Mouse (Mus musculus) c-Kit-positive CD71-positive TER-119-negative erythroid progenitor cells, embryonic 14.5 days (primary cell): ENCODE measurements around the gene Tnfrsf13c.
"Not testable (repeated sequence)": the region's sequence is repeated elsewhere in the genome, so short reads cannot be mapped to it uniquely, and the experiment has no call there.

Source experiments
- DNase-seq: peaks from one replicate; pipeline ENCODE4 v3.0.0-alpha.2; 2013; ENCODE audit warnings: low read depth

The Tnfrsf13c gene

GRCm38 (mm10) chr15:82223657-82224601 lies at the start of gene Tnfrsf13c:
Tnfrsf13c (minus strand) TSS chr15:82224369.
- DNase-seq: no peak

DNA sequence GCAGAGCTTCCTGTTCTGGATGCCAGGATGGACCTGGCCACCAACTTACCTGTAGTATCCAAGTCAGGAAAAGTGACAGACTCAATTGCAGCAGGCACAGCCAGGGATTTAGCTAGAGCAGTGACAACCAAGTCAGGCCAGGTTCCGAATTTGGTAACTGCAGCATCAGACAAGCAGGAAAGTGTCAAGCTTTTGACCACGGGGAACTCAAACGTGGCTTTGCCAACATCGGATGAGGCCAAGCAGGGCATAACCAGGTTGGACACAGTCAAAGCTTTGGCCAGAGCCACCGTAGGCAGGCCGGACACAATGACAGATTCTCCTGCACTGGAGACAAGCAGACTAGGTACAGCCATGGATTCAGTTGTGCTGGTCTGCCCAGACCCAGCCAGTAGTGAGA lies 48.1 kb upstream of the Tnfrsf13c start:
- no peak for DNase-seq

GRCm38 (mm10) chr15:82271201-82271600 lies 47.0 kb upstream of the Tnfrsf13c start:
- peak; percentile 35 for DNase-seq

GRCm38 (mm10) chr15:82268783-82269182 lies 44.6 kb upstream of the Tnfrsf13c start:
- no peak for DNase-seq

- no peak for DNase-seq
These were observed 44.0 kb upstream of the Tnfrsf13c start for GRCm38 (mm10) chr15:82268185-82268584.

DNA sequence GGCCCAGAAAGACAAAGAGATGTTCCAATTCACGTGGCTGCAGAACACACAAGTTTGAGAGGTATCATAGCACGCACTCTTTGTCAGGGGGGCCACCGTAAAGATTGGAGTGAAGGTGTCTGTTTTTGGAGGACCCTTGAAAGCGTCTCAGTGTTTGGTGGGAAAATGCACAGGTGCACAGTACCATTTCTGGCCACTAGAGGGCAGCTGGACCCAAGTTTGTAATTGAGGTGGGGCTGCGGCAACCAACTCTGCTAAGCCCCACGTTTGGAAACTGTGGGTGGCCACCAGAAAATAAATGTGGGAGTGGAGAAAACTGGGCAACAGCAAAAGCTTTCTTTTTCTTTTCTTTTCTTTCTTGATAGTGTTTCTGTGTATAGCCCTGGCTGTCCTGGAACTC lies 42.2 kb upstream of the Tnfrsf13c start:
- peak; percentile 24 for DNase-seq

DNA sequence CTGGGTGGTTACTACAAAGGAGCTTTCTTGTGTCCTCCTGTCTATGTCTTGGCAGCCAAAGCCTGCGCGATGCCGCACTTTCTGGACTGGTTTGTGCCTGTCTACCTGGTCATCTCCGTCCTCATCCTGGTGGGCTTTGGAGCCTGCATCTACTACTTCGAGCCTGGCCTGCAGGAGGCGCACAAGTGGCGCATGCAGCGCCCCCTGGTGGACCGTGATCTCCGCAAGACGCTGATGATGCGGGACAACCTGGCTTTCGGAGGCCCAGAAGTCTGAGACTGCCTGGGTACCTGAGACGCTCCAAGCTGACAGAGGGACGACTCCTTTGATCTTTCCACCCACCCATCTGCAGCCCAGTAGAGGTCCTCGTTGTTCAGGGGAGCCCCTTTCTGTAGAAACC lies 35.3 kb upstream of the Tnfrsf13c start:
- peak; percentile 53 for DNase-seq

DNA sequence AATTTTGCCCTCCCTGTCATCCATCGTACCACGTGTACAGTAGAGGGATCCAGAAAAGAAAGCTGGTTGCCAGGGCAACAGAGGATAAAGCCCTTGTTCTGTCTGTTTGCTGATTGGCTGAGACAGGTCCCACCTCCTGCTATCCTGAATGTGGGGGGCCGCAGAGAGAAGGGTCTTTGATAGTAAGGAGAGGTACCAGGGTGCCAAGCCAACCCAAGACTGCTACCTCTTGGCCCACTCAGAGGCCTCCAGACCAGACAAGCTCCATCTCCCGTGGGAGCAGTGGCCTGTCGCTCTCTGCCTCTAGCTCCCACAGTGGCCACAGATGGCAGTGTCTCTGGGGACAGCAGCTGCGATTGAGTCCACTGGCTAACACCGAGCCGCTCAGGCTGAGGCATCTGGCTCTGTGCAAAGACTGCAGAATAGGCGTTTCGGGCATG lies 31.8 kb upstream of the Tnfrsf13c start:
- no peak for DNase-seq

DNA sequence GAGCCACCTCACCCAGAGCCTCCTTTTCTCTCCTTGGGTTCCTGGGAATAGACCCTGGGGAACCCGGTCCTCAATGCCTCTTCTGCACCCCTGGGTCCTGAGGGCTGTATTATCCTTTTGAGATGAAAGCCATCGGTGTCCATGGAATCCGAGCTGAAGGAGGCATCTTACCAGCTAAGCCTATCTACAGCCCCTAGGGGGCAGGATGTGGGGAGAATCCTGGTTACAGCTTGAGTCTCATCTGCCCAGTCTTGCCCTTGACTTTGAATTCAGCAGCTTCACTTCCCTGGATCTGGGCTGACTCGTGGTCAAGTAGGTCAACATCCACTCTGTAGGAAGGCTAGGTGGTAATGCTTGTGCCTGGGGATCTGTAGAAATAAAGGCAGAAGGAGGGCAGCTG lies 31.1 kb upstream of the Tnfrsf13c start:
- DNase-seq: no peak

DNA sequence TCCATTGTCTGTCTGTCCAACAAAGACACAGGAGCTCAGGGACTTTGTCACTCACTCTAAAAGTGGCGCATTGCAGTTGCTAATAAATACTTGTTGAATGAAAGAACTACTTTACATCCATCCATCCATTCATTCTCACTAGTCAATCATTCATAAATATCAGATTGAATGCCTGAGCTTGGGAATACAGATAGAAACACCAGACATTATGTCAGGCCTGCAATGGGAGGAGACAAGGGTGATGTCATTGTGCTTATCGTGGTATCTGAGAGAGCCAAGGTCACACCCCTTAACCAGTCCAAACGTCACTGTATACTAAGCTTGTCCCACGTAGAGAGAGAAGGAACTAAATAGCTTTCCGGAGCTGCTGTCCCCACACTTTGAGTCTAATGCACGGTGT lies 27.9 kb upstream of the Tnfrsf13c start, which contains the start of gene 1500009C09Rik:
1500009C09Rik (plus strand) TSS at position 301 of the 400 bp plus-strand sequence.
- DNase-seq: no peak

DNA sequence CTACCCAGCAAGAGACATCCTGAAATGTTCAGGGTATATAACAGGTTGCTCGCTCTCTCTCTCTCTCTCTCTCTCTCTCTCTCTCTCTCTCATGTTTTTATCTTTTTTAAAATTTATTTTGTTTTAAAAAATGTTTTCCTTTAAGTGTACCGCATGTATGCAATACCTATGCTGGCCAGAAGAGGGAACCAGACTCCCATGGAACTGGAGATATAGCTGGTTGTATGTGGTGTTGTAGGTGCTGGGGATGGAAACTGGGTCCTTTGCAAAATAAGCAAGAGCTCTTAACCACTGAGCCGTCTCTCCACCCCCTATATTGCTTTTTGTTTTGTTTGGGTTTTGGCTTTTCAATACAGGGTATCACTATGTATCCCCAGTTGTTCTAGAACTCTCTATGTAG lies 27.4 kb upstream of the Tnfrsf13c start:
- no peak for DNase-seq

DNA sequence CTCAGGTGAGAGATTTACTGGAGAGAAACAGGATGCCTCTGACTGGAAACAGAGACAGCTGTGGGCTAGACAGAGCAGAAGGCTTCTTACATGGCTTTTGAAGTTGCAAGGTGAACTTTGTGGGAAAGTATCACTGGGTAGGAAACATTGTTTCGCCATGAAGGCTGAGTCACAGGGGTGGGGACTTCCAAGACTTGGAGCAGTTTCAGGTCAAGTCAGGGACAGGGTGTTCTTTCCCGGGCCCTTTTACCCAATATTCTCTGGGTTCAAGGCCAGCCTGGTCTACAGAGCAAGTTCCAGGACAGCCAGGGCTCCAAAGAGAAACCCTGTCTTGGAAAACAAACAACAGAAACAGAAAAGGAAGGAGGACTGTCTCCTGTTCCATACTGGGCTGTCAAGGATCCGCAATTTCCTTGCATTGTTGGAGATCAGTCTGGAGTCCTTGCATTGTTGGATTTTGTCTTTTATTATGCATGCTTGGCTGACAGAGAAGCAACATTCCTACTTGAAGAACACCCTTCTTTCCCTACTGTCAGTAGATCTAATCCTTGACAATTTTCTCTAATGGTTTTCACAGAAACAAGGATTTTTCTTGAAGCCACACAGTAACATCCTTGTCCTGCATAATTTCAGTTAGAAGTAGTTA lies 23.1 kb upstream of the Tnfrsf13c start:
- no peak for DNase-seq

DNA sequence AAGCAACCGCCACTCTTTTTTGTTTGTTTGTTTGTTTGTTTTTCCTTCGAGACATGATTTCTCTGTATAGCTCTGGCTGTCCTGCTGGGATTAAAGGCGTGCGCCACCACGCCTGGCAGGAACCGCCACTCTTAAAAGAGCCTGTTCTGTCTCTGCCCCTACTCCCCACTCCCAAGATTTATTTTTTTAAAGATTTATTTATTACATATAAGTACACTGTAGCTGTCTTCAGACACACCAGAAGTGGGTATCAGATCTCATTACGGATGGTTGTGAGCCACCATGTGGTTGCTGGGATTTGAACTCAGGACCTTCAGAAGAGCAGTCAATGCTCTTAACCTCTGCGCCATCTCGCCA lies 20.6 kb upstream of the Tnfrsf13c start:
- not testable (repeated sequence) for DNase-seq

DNA sequence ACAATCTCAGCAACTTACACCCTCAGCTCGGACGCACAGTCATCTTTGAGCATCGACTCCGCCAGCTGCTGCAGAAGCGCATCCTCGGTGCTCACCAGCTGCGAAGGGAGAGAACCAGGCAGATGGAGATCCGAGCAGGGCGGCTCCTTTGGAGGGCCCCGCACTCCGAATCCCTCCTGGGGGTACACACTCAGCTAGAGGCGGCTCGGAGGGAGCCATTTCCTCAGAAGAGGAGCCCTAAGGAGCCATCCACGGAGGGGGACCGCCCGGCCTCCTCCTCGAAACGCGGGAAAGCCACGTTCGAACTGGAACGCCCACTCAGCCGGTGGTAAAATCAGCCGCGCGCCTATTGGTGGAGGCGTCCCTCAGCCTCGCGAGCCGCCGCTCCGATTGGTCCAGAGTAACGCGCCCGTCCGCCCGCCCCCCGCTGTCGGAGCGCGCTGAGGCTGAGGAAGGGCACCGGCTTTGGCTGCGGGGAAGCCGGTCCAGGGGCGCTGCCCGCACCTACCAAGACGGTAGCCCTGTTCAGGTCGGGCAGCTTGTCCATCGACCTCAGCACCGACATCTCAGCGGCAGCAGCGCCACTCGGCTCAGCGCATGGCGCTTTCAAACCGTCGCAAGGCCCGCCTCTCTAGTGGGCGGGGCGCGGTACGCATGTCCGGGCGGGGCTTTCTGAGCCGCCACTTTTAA lies 20.1 kb upstream of the Tnfrsf13c start, which contains the start of gene Cenpm:
Cenpm (minus strand) TSS at position 634 of the 690 bp plus-strand sequence.
- DNase-seq: peak; percentile 89

DNA sequence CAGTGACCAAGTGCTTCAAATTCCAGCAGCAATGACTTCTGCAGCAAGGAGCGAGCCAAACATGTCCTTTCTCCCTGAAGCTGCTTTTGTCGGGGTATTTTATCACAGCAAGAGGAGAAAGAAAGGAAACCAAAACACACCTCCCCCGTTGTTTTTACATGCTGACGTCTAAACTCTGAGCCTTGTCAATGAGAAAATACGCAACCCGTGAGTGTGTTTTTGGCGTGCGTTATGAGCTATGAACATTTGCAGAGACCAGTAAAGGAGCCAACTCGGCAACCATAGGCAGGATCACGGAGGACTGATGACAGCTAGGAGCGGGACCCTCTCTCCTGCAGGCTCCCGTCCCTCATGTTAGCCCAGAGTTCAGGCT lies 19.6 kb upstream of the Tnfrsf13c start:
- DNase-seq: no peak

GRCm38 (mm10) chr15:82243311-82243710 lies 19.1 kb upstream of the Tnfrsf13c start:
- no peak for DNase-seq

DNA sequence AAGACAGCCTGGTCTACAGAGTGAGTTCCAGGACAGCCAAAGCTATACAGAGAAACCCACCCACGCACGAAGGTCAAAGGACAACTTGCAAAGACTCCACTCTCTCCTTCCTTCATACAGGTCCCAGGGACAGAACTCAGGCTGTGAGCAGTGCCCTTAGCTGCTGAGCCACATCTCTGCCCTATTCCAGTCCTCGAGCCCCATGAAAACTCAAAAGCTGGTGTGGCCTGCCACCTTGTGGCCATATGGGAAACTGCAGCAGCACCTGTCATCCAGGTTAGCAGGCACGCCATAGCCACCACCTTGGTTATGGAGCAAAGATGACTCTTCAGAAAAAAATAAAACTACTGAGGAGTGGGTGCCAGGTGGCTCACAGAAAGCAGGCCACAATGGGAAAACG lies 12.4 kb upstream of the Tnfrsf13c start:
- DNase-seq: peak; percentile 72

DNA sequence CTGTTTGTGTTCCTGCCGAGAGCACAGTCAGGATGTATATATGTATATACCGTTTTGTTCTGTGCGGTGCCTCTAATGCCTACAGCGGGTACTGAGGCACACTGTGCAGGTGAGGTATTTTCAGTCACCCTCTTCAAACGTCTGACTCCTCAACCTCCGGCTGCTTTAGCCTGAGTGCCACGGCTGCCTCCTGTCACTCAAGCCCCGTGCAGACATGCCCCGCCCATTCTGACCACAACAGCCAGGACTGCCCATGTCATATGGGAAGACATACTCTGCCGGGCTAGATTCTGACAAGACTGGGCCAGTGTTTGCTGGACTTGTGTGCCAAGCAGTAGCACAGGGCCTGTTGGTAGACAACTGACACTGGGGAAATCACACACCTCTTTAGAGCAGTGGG lies 11.5 kb upstream of the Tnfrsf13c start:
- DNase-seq: no peak

- no peak for DNase-seq
These were observed 8.5 kb upstream of the Tnfrsf13c start for GRCm38 (mm10) chr15:82232651-82233050.

DNA sequence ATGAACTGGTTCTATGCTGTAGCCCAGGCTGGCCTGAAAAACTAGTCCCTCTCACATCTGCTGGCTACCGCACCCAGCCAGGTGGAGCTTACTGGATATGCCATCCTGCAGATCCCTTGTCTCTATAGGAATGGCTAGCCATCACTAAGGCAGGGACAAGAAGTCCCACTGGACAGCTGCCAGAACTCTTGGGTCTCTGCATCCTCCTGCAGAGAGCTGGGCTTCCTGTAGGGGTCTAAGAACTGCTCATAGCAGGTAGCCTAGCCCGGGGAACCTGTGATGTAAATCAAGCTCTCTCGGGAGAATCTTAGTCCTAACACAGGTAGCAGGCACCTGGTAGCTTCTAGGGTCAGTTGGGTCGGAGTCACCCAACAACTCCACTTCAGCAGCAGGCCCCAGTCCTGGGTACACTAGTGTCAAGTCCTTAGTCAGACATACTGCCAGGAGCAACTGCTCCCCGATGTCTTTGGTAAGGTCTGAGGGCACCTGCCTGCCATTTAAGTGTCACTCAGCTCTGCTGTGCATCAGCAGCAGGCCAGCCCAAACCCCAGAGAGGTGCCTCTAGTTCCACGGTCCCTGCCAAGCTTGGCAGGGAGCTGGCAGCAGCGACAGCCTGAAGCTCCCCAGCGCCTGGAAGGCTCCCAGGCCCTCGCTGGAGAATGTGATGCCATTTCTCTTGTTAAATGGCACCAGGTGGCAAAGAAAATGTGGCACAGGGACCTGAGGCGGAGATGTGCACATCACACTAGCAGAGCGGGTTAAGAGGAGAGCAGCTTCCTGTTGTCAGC lies 7.6 kb upstream of the Tnfrsf13c start:
- no peak for DNase-seq

DNA sequence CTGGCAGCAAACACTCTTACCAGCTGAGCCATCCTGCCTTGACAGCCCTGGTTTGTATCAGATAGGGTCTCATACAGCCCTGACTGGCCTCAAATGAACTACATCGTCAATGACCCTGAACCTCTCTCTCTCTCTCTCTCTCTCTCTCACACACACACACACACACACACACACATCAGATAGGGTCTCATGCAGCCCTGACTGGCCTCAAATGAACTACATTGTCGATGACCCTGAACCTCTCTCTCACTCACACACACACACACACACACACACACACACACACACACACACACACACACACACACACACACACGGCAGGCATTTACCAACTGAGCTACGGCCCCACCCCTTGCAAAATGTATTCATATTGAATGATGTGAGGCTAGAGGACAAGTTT lies 6.9 kb upstream of the Tnfrsf13c start:
- DNase-seq: no peak

DNA sequence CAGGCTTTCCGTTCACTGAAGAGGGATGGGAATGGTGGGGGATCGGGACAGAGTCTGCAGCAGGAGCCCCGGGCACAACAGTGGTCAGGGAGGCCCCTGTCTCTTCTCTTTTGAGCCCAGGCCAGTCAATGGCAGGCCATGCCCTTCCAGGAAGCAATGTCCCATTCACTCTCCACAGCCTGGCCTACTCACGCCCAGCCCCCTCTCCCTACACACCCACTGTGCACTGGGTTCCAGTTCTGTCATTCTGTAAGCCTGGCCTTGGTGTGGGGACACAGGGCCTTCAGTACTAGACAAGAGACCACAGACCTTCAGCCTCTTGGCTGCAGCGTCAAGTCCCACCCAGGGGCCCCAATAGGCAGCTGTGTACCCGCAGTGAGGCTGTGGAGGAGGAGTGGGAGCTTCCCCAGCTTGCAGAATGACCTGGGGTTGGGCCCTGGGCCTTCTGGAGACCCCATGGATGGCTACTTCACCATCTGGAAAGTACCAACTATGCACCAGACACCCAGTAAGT lies 6.0 kb upstream of the Tnfrsf13c start:
- DNase-seq: no peak
